Mouse (Mus musculus) testis, postnatal 10 days (tissue): Measurements from ENCODE around the gene Gm21964.

Source experiments
- DNase-seq: peaks from one replicate; pipeline ENCODE4 v3.0.0; 2021; ENCODE audit warnings: low spot score

Gene Gm21964

DNA sequence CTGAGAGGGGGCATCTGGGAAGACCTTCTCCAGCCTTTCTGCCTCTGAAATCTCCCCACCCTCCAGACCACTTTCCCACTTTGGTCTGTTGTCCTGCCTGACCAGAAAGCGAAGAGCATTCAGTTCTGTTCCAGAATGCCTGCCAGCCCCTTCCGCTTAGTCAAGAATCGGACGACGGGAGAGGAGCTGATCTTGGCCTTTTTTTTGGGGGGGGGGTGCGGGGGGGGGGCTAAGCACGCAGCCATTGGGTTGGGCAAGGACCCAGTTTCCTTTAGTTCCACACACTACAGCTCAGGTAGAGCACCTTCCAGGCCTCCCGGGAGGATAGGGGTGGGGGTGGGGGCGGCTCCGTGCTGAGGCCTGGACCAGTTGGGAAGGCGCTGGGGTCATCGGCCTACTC is at the start of gene Gm21964:
Gene Gm21964, plus strand, starts transcription at position 301 of the 400 bp plus-strand sequence.
- DNase-seq = no peak

DNA sequence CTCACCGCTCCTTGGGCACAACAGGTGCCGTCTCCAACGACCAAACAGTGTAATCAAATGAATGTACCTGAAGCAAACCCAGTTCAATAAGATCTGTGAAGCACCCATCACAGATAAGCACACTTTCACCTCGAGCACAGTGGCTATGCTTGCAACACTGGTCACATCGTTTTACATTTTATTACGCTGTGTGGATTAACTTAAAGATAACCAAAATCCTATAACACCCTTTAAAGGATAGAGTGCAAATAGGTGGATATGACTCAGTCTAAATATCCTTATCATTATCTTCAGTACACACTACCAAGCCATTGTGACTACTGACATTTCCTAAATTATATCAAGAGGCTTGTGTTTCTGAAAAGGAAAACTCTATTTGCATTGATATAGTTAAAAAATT is 49.8 kb upstream of the Gm21964 start:
- no peak for DNase-seq

DNA sequence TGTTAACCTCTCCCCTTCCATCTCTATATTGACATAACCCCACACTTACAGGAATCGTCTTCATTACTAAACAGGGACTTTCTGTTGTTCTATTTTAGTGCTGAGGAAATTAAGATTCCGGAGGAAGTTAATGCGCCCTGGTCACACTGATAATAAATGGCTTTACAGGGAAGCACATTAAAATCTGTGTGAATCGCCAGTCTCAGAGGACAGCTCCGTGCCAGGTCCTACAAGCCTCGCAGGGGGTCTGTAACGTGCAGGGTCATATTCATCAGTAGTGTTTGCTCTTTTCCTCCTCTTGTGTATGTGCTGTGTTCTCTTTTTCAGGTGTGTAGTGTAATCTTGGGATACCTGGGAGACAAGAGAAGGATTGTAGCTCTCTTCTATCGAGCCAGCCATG is 42.8 kb upstream of the Gm21964 start:
- DNase-seq = no peak

DNA sequence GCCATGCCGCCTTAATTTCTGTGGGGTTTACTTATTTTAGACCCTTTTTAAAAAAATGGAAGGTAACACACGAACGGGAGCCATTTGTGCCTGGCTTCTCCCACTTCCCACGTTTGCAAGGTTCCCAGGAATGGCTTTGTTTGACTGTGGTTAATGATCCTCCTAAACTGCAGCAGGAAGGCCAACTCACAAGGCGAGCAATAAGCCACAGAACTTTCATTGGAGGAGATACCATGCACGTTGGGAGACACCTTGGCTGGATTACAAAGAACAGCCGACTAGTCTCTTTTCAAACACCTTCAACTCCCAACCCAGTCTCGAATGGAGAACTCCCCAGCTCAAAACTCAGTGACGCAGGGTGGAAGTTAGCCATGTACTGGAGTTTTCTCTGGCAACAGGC is 36.8 kb upstream of the Gm21964 start:
- DNase-seq = no peak

DNA sequence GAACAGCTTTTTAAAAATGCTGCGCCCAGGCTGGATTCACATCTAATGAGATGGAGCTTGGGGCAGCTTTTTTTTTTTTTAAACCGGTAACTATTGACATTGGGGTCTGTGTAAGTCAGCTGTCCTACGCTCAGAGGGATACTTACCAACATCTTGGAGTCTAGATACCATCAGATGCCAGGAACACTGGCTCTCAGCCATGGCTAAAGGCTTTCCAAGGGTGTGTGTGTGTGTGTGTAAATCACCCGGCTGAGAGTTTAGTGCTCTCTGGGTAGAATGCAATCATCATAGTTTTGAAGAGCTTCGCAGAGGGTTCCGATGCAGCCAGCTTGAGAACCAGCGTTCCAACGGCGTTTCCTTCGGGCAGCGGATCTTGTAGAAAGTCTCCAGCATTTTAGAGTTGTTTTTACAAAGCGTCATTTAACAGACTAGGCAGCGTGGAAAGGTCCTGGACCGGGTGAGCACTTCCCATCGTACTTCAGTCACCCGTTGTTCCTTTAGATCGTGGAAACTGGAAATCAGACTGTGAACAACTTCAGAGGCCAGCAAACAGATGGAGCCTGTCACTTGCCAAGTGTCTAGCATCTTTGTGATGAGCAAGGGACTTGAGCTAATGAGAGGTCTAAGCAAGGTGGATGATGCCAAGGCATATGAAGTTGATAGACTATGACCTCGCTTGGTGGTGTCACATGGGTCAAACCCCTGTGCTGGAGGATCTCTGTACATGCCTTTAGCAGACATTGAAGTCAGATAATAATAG is 36.2 kb upstream of the Gm21964 start:
- DNase-seq = no peak

DNA sequence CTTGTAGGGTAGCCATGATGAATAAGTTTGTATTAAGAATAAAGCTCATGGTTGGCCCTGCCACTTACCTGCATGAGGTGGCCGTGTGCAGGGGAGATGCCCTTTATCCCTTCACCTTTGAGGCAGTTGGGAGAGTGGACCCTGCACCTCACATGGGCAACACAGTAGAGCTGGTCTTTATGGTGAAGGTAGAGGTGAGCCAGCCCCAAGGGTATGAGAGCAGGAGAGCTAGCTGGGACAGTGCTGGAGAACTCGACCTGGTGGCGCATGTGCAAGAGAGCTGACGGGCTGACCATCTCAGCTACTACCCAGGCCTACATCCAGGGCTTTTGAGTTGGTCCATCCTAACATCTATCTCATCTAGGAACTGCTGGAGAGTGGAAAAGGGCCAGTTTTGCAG is 35.3 kb upstream of the Gm21964 start:
- DNase-seq = no peak

DNA sequence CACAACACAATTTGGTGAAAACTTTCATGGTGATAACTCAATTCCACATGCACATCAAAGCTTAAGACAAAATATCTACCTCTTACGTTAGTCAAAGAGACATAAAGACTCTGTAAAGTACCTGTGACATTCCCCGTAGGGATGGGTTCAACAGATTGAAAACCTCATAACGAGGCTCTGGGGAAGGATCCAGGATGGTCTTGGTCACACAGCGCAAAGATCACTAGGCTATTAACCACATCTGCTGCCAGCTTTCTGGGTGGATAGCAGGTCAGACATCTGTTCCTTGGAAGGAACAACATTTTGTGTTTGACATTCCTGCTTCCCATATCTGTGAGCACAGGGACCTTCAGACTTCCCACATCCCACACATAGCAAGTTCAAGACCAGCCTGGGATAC is 31.3 kb upstream of the Gm21964 start:
- no peak for DNase-seq

DNA sequence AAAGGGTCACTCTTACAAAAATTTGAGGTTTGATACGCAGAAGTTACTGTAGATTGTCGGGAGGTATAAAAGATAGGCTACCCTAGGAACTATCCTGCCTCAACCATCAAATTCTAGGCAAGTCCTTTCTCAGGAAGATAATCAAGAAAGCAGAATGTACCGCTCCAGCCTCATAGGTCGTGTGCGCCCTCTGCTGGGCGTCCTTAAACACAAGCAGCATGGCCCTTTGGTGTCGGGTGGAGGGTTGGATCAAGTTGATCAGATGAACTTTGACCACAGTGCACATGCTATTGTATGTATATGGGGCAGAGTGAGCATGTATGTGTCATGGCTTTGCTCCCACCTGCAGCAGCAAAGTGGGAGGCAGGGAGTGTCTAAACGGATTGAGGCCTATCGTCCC is 29.4 kb upstream of the Gm21964 start:
- DNase-seq = peak; percentile 84

DNA sequence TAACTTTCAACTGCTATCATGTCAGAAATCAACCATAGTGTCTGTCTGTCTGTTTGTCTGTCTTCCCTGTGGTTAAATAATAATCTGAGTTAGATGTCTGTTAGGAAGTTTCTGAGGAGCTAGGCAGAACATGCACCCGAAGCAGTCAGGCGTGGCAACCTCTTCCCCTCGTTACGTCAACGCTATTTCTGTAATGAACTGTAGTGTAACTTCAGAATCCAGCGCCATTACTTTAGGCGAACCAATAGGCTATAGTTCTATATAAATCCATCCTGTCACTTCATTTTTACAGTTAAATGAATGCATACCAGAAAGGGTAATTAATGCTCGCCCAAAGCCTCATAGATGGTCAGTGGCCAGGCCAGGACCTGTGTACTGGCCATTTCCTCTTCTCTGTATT is 26.5 kb upstream of the Gm21964 start:
- no peak for DNase-seq

DNA sequence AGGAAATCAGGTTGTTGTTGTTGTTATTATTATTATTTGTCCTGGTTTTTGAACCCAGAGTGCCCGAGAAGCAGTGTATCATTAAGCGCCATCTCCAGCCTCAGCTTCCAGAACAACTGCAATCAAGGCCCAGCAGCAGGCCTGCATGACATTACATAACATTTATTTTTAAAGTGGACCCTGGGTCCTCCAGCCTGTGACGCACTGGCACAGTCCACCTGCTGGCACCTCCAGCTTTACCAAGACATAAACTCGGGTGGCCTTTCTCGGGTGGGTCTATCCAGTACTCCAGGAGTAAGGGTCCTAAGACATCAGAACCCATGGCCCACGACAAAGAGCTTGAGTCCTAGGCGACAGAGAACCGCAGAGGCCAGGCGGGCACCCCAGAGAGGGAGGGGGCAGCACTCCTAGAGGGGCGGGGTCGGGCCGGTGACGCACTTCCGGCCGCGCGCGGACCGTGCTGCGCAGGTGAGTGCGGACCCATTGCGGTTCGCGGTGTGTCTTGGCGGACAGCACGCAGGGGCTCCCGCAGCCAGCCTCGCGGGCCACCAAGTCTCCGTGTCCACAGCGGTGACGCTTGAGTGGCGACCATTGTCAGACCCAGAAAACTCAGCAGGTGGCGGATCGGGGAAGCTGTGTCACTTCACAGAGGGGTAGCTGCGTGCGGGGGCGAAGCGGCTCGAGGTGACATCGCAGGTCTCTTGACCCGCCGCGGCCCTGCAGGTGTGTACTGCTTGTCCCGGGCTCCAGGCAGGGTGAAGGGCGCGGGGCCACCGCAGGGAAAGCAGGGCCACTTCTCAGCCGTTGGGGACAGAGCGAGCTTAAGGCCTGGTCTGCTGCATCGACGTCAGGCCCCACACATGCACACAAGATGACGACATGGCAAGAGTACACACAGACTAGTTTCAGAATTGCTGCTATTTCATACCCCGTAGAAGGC is 21.5 kb upstream of the Gm21964 start, which contains the start of gene Zfp612:
Gene Zfp612, plus strand, starts transcription at position 465 of the 940 bp plus-strand sequence.
- peak; percentile 80 for DNase-seq

DNA sequence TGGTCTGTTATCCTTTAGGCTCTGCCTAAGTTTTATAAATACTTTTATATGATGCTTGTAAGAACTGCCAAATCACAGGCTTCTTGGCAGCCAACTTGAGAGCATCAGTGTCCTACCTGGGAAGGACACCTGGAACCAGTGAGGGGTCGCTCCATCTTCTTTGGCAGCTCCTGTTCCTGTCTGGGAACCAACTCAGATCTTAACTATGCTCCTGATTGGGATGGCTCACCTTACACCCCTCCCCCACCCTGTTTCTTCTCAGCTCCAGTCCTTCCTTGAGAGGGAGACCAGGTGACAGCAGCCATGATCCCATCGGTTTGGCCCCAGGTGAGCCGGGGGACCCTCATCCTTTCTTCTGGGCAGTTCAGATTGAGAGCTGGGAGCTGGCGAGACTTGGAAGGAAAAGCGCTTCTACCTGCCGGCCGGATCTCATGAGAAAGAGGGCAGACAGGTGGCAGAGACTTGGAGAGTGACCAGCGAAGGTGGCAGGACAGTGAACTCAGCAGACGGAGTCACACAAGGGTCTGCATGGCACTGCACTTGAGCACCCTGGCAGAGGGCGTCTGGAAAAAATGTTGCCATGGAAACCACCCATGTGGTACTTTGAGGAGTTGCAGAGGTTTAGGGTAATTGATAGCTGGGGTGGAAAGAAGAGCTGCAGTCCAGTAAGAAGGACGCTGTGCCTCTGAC is 18.4 kb upstream of the Gm21964 start:
- no peak for DNase-seq

DNA sequence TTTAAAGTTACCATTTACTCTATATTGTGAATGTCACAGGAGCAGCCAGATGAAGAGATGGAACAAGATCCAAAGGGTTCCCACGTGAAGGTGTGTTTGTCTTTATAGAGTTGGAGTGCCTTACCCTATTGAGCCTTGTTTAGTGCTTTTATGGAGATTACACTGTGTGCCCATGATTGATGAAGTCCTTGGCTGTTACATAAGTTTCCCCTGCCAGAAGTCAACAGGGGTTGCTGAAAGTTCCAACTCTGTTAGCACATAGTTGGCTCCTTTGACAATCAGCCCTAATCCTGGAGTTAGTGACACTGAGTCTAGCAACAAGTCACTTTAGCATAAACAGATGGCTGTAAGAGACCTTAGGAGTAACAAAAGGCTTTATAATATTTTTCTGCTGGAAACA is 9.1 kb upstream of the Gm21964 start:
- no peak for DNase-seq

DNA sequence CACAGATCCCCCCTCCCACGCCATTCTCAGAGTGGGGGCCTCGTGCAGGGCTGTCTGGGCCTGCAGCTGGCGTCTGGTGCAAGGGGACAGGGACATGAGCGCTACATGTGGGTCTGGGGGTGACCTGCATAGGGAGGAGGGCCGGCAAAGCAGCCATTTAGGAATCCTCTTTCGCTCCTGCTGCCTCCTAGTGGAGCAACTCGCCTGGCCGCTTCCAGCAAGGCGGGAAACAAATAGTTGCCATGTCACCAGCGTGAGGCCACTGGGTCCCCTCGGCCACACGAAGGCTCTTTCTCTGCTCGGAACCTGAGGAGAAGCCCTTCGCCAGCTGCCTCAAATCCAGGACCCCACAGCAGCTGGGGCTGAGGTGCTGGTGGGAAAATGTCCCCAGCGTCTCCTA is 669 bp downstream of the Gm21964 start:
- DNase-seq = no peak

DNA sequence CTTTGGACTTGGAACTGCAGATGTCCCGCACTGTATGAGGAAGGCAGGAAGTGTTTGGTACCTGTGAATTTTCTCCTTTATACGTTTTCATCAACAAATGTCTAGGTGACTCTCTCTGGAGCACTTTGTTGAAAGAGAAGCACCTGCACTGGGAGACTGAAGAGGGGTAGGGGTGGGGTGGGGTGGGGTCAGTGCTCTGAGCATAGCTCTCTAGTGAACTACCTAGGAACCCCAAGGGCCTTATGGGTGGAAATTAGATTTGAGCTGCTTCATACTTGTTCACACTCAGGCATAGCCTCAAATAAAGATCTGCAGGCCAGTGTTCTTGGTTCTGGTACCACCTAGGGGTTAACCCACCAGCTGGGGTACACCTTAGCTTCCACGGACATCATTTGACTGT is 1.6 kb downstream of the Gm21964 start, which contains the start of gene Gm17720:
Gene Gm17720, minus strand, starts transcription at position 101 of the 400 bp plus-strand sequence.
- no peak for DNase-seq

DNA sequence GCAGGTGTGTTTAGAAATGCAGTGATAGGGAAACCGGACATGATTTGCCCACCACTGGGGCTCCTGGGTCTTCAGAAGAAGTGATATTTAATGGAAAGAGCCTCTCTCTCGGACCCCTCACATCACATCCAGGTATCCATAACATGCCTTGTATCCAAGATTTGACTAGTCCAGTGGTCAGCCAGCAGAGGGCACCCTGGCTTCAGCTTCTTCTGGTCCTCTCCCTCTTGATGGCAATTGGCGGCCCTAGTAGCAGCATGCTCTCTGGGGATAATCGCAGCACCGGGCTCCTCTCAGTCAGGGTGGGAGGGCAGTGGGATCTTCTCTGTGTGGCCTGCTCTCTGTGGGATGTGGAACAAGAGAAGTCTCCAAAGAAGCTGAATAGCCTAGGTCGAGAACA is 18.7 kb downstream of the Gm21964 start:
- peak; percentile 70 for DNase-seq

DNA sequence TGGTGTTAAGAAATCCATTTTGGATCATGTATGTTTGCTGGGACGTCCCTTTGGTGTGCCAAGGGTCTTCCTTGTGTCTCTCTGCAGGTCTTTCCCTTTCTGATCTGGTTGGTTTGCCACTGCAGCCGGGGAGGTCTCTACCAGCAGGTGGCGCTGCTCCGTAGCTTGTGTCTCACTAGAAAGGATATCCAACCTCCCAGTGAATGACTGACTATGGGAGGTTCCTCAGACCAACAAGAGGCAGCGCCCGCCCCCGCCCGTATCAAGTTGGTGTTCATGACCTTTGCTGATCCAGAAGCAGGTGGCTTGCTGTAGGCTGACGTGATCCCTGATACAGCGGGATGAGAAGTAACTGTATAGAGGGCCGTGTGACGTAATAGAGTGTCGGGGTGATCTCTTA is 29.5 kb downstream of the Gm21964 start:
- peak; percentile 89 for DNase-seq

DNA sequence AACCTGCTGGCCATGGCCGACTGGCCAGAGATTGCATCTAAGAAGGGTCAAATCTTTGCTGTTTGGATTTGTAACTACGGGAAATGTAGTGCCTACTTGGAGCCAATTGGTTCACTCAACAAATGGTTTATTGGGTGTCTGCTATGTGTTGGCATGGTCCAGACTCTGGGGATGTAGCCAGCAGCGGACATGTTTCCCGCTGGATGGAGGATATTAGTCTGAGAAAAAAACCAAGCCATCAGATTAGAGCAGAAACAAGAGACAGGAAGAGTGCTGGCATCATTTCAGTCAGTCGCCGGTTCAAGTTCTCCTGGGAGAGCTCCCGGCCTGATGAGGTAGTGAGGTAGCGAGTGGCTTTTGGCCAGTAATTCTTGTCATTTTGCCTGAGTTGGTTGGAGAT is 33.2 kb downstream of the Gm21964 start:
- DNase-seq = no peak

DNA sequence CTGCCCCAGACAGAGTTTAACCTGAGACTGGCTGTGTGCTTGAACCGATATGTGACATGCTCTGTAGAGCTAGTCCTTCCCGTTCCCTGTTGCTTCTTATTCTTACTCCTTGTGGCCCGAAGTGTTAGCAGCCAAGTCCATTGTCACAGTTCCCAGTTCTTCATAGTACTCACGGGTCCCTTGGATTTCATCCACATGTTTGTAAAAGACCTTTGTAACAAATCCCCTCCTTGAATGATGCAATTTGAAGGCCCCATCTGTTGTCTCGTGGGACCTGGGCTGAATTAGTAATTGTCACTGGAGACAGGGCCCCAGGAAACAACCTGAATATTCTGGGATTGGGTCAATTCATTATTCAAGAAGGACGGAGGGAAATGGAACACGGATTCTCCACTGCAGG is 34.5 kb downstream of the Gm21964 start:
- no peak for DNase-seq

DNA sequence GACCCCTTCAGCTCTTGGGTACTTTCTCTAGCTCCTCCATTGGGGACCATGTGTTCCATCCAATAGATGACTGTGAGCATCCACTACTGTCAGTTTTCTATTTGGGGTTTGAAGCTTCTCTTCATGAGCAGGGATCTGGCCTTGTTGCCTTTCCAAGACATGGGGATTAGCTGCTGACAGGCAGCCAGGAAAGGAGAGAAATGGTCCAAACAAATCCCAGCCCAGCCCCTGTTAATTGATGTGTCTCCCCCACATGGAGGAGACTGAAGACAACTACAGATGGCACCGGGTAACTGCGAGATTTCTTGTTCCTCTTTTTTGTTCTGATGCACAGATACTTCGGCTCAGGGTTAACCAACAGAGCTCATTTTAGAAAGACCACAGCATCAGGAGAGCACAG is 39.1 kb downstream of the Gm21964 start:
- no peak for DNase-seq

DNA sequence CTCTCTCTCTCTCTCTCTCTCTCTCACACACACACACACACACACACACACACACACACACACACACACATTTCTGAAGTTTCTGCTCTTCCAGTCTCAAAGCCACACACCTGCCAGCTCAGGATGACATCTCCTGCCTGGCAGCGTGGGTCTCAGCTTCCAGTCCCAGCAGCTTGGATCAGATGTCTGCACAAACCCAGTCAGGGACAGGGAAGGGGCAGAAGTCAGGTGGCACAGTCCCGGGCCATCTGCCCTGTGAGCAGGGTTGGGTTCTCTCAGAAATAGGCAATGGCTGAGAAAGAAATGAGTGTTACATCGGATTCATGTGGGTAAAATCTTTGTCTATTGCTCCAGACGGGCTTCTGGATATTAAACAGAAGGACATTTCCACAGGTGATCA is 39.8 kb downstream of the Gm21964 start:
- DNase-seq = no peak

DNA sequence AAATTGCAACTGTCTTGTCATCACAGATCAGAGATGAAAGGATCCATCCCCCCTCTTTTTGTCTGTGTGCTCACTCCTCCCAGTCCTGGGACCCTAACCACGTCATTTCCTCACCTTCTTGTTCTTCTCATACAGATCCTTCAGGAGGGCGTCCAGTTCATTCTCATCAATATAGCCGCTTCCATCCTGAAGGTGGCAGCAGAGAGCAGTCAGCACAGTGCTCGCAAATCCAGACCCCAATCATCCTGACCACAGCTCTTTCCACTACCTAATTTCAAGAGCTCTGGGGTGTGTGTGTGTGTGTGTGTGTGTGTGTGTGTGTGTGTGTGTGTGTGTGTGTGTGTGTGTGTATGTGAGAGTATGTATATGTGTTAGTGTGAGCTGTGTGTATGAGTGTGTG is 44.5 kb downstream of the Gm21964 start:
- DNase-seq = peak; percentile 66

DNA sequence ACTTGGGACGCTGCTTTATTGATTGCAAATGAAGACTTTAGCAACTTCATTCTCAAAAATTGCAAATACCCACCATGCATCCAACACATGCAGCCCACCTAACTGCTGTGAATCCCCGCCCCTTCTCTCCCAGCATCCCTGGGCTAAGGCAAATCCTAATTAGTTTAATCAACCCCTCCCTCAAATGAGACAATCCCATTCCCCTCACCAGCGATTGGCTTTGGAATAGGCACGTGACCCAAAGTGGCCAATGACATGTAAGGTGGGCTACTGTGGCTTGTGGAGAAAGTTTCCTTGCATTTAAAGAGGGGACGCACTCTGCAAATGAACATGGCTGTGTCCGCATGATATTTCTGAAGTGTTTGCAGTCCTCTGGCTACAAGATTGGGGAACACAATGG is 51.9 kb downstream of the Gm21964 start:
- no peak for DNase-seq
